ENCODE assay signal across 24 mouse cellular contexts in the genomic region with DNA sequence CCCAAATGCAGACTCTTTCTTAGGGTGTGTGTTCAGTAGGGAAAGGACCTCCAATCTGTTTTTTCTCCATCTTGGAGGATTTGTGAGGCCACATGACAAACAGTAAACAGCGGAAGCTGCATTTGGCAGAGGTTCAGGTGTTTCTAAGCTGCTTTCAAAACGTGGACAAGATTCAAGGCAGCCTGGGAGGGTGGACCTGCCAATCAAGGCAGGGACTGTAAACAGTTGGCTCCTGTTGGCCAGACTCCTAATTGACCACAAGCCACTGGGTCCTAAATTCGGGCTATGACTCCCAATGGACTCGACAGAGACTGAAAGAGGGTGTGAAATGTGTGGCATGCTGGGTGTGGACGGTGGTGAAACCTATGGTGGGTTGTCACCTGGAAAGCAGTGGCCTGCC. TPM values are rescaled to one million over a fixed set of nuclear protein-coding genes. Genes with fewer than 3 reads are reported as not detected.
DNase-seq lines count a peak whose midpoint lies in the region; ATAC-seq and TF ChIP-seq lines count a peak whose summit lies in the region.
"Had no signal": no experiment of that assay in that cellular context is flagged by ENCODE, and none has a peak within 500 bp of the region (broad histone marks: within the 10 kb centered on the region; RNA-seq: fewer than 3 reads in every experiment).

No protein-coding gene starts in this region.

- WGBS in kidney, postnatal 0 days, result 42% methylated on average over 5 of the region's 5 CpGs
- WGBS in midbrain, postnatal 0 days, result 54% methylated on average over 5 of the region's 5 CpGs
- WGBS in midbrain, embryonic 10.5 days, result 71% methylated on average over 5 of the region's 5 CpGs

- peak; percentile 25 for DNase-seq in kidney, postnatal 0 days (ENCODE audit: low spot score)
- DNase-seq in kidney, adult 9 months, result no peak
- DNase-seq in midbrain, postnatal 0 days (ENCODE audit: low spot score), result peak; percentile 14
- DNase-seq in midbrain, embryonic 10.5 days (ENCODE audit: low spot score), result no peak
- peak; percentile 84 for DNase-seq in lung, postnatal 10 days
- peak; percentile 50 to 72 for DNase-seq in lung, postnatal 4 days
- DNase-seq in cerebellum, adult 11-12 months, result no peak
- no peak for DNase-seq in cerebellum, postnatal 25 days
- DNase-seq: adrenal gland, adult 2 months; adrenal gland, postnatal 25 days; cerebellum, adult 9-10 months; cerebellum, postnatal 36 days; forebrain, postnatal 0 days; gastrocnemius, postnatal 14 days; heart, postnatal 36 days had no signal

- H3K27ac ChIP-seq in kidney, postnatal 0 days, result no peak overlapping the region
- H3K27ac ChIP-seq in midbrain, postnatal 0 days (ENCODE audit: low read depth, low read length), result no peak overlapping the region
- H3K27ac ChIP-seq in midbrain, embryonic 10.5 days (replicated peaks), result no peak overlapping the region
- H3K27ac ChIP-seq: embryonic facial prominence, embryonic 13.5 days; forebrain, embryonic 13.5 days; heart, embryonic 13.5 days; hindbrain, embryonic 12.5 days had no signal

- 0 out of 2 replicates have a peak, but pooled peaks cover 3% of the 10 kb centered on the region for H3K9me3 ChIP-seq in kidney, postnatal 0 days (replicated peaks; ENCODE audit: low read length)
- no peaks in the 10 kb centered on the region for H3K9me3 ChIP-seq in midbrain, postnatal 0 days (ENCODE audit: low read length)
- peaks cover 9% of the 10 kb centered on the region for H3K9me3 ChIP-seq in midbrain, embryonic 10.5 days (replicated peaks)
- H3K9me3 ChIP-seq: embryonic facial prominence, embryonic 13.5 days; forebrain, embryonic 13.5 days; hindbrain, embryonic 12.5 days had no signal

- H3K4me2 ChIP-seq in kidney, postnatal 0 days (ENCODE audit: low read length), result no peak overlapping the region
- H3K4me2 ChIP-seq in midbrain, postnatal 0 days (ENCODE audit: low read depth, low read length, poor library complexity, severe bottlenecking), result no peak overlapping the region
- H3K4me2 ChIP-seq: embryonic facial prominence, embryonic 13.5 days; forebrain, embryonic 13.5 days; heart, embryonic 13.5 days; hindbrain, embryonic 12.5 days had no signal

- no peak overlapping the region for H3K9ac ChIP-seq in kidney, postnatal 0 days (ENCODE audit: low read depth, low read length)
- no peak overlapping the region for H3K9ac ChIP-seq in midbrain, postnatal 0 days (replicated peaks; ENCODE audit: low read length, poor library complexity, severe bottlenecking)
- H3K9ac ChIP-seq: embryonic facial prominence, embryonic 13.5 days; forebrain, embryonic 13.5 days; forebrain, postnatal 0 days; heart, embryonic 13.5 days; hindbrain, embryonic 12.5 days had no signal

- no peaks in the 10 kb centered on the region for H3K36me3 ChIP-seq in kidney, postnatal 0 days (ENCODE audit: insufficient read depth, low read length)
- H3K36me3 ChIP-seq in midbrain, postnatal 0 days (ENCODE audit: insufficient read depth, low read length), result no peaks in the 10 kb centered on the region
- H3K36me3 ChIP-seq in midbrain, embryonic 10.5 days, result no peaks in the 10 kb centered on the region
- H3K36me3 ChIP-seq: embryonic facial prominence, embryonic 13.5 days; heart, embryonic 13.5 days; hindbrain, embryonic 12.5 days had no signal

- H3K4me3 ChIP-seq in kidney, postnatal 0 days (replicated peaks; ENCODE audit: low read depth, low read length), result no peak overlapping the region
- no peak overlapping the region for H3K4me3 ChIP-seq in midbrain, postnatal 0 days (ENCODE audit: low read depth, low read length)
- H3K4me3 ChIP-seq in midbrain, embryonic 10.5 days, result no peak overlapping the region
- H3K4me3 ChIP-seq: embryonic facial prominence, embryonic 13.5 days; forebrain, embryonic 13.5 days; heart, embryonic 13.5 days; hindbrain, embryonic 12.5 days had no signal

- ATAC-seq in kidney, postnatal 0 days (replicated peaks; ENCODE audit: low FRiP score, low read depth), result no peak
- ATAC-seq in midbrain, postnatal 0 days (ENCODE audit: low FRiP score), result no peak
- ATAC-seq: activated CD4-positive, CD25-positive, alpha-beta regulatory T cell, adult 4 months; forebrain, embryonic 13.5 days; forebrain, postnatal 0 days; hindbrain, embryonic 16.5 days; Patski had no signal

- no peaks in the 10 kb centered on the region for H3K4me1 ChIP-seq in kidney, postnatal 0 days (replicated peaks; ENCODE audit: insufficient read depth, low read length)
- no peaks in the 10 kb centered on the region for H3K4me1 ChIP-seq in midbrain, postnatal 0 days (ENCODE audit: insufficient read depth, low read length)
- H3K4me1 ChIP-seq in midbrain, embryonic 10.5 days, result no peaks in the 10 kb centered on the region
- H3K4me1 ChIP-seq: embryonic facial prominence, embryonic 13.5 days; forebrain, embryonic 13.5 days; heart, embryonic 13.5 days; hindbrain, embryonic 12.5 days had no signal

- TF ChIP-seq CTCF in kidney, postnatal 0 days (IDR thresholded peaks at IDR 0.05; ENCODE audit: low read depth), result no peak
- no peak for TF ChIP-seq CTCF in midbrain, postnatal 0 days (IDR thresholded peaks at IDR 0.05)

- peaks cover 6% of the 10 kb centered on the region for H3K27me3 ChIP-seq in kidney, postnatal 0 days (ENCODE audit: insufficient read depth, low read length)
- H3K27me3 ChIP-seq in midbrain, postnatal 0 days (ENCODE audit: insufficient read depth, low read length), result 0 out of 2 replicates have a peak, but pooled peaks cover 5% of the 10 kb centered on the region
- peaks cover 15% of the 10 kb centered on the region for H3K27me3 ChIP-seq in midbrain, embryonic 10.5 days (ENCODE audit: low read depth, poor library complexity, severe bottlenecking)

RNA-seq across cellular contexts. Expression of gene Tbx5, which starts 51.1 kb away (rescaled TPM):
- polyA plus RNA-seq in kidney, postnatal 0 days (2015; fragmentation: Nextera tagmentation; extraction: Ambion mirVana), result not detected in 2 replicates
- total RNA-seq in midbrain, postnatal 0 days (2014; rRNA removed), result not detected in 2 replicates
- polyA plus RNA-seq in midbrain, postnatal 0 days (2015; fragmentation: Nextera tagmentation; extraction: Ambion mirVana), result 0.04 TPM in 1 of 2 replicates, not detected in the other
- polyA plus RNA-seq in midbrain, embryonic 10.5 days (2016; fragmentation: Nextera tagmentation; extraction: Ambion mirVana), result 0.10 and 0.20 TPM in 2 replicates
- total RNA-seq: MEL had no signal
- polyA plus RNA-seq: activated CD4-positive, CD25-positive, alpha-beta regulatory T cell, adult 4 months; C2C12; forebrain, postnatal 0 days; Patski had no signal

Comparison
In these comparisons a context has a peak if more than half of its experiments do, and no peak if none do; other contexts are left out.
1. DNase-seq: peak in kidney, postnatal 0 days (single experiment), midbrain, postnatal 0 days (single experiment), lung, postnatal 10 days (single experiment) and lung, postnatal 4 days (2 of 2); none in kidney, adult 9 months (single experiment), midbrain, embryonic 10.5 days (single experiment), cerebellum, adult 11-12 months (single experiment) and cerebellum, postnatal 25 days (0 of 2).